Mouse (Mus musculus) cerebellum, adult 18-20 months (tissue): ENCODE measurements around the gene Gm6882.
"Not testable (repeated sequence)": the region's sequence is repeated elsewhere in the genome, so short reads cannot be mapped to it uniquely, and the experiment has no call there.

Source experiments
- DNase-seq, 2 experiments: peaks; one replicate each; pipeline ENCODE4 v3.0.0; 2021

The Gm6882 gene

DNA sequence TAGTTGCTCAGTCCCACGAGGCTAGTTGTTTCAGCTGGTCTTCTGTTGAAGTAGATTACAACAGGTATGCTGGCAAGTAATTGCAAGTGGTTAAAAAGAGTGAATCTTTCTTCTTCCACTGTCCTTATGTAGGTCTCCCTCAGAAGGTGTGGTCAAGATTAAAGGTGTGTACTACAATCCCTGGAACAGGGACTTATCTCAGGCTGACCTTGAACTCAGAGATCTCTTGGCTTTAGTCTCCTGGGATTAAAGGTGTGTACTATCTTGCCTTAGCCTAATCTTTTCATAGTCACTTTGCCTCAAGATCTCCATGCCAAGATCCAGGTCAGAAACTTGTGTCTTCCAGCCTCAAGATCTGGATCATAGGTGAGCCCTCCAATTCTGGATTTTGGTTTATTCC lies at the start of gene Gm6882:
TSS of gene Gm6882 (minus strand) at position 101 of the 400 bp plus-strand sequence.
- not testable (repeated sequence) for DNase-seq
